25 mouse cellular contexts compared by ENCODE assay signal in the genomic region with DNA sequence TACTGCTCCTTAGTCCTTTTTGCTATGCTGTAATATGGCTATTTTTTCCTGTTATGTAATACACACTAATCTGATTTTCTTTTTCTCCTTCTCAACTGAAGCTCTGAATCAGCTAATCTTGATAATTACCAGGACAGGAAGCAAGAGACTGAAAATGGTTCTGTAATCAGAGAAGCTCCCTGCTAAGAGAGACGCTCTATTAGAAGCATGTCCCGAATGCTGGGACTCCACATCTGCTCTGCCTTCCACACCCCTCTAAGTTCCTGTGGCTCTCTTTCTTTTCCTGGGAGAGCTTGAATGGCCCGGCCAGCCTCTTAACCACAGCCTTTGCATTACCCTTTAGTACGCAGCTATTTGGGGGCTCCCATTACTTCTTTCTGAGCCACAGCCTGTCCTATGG. TPM values are rescaled to one million over a fixed set of nuclear protein-coding genes. Genes with fewer than 3 reads are reported as not detected.
"Had no signal": no experiment of that assay in that cellular context is flagged by ENCODE, and none has a peak within 500 bp of the region (broad histone marks: within the 10 kb centered on the region; RNA-seq: fewer than 3 reads in every experiment).

No protein-coding gene starts in this region.

- DNase-seq: kidney, adult 11 months; kidney, adult 8-10 months; kidney, postnatal 14 days; kidney, postnatal 4 days; left cerebral cortex, postnatal 4 days; lung, adult 18-20 months; lung, postnatal 10 days; lung, postnatal 4 days; right cerebral cortex, postnatal 25 days; spleen, adult 18-20 months; thymus, adult 2 months; thymus, postnatal 14 days; thymus, postnatal 4 days had no signal

- H3K9ac ChIP-seq: limb, embryonic 12.5 days; limb, embryonic 15.5 days; liver, embryonic 14.5 days; lung, embryonic 15.5 days; midbrain, embryonic 12.5 days; neural tube, embryonic 13.5 days; stomach, embryonic 15.5 days had no signal

- ATAC-seq: midbrain, embryonic 16.5 days had no signal

- H3K36me3 ChIP-seq: limb, embryonic 12.5 days; limb, embryonic 15.5 days; lung, embryonic 15.5 days; midbrain, embryonic 12.5 days; neural tube, embryonic 13.5 days; stomach, embryonic 15.5 days had no signal

- H3K9me3 ChIP-seq: limb, embryonic 12.5 days; limb, embryonic 15.5 days; lung, embryonic 15.5 days; midbrain, embryonic 12.5 days; neural tube, embryonic 13.5 days; stomach, embryonic 15.5 days had no signal

- H3K4me2 ChIP-seq: limb, embryonic 12.5 days; limb, embryonic 15.5 days; liver, embryonic 11.5 days; lung, embryonic 15.5 days; midbrain, embryonic 12.5 days; neural tube, embryonic 13.5 days; stomach, embryonic 15.5 days had no signal

- H3K4me1 ChIP-seq: limb, embryonic 12.5 days; limb, embryonic 15.5 days; lung, embryonic 15.5 days; midbrain, embryonic 12.5 days; stomach, embryonic 15.5 days had no signal

- H3K27ac ChIP-seq: limb, embryonic 12.5 days; limb, embryonic 15.5 days; liver, embryonic 14.5 days; lung, embryonic 15.5 days; midbrain, embryonic 12.5 days; neural tube, embryonic 13.5 days; stomach, embryonic 15.5 days had no signal

- H3K4me3 ChIP-seq: limb, embryonic 12.5 days; limb, embryonic 15.5 days; lung, embryonic 15.5 days; midbrain, embryonic 12.5 days; myocyte; neural tube, embryonic 13.5 days; stomach, embryonic 15.5 days had no signal

- H3K27me3 ChIP-seq: limb, embryonic 12.5 days; limb, embryonic 15.5 days; lung, embryonic 15.5 days; midbrain, embryonic 12.5 days; stomach, embryonic 15.5 days had no signal

RNA-seq across cellular contexts. Expression of a gene that starts 45.8 kb away (rescaled TPM):
- polyA plus RNA-seq: kidney, embryonic 16.5 days; limb, embryonic 12.5 days; limb, embryonic 15.5 days; liver, embryonic 11.5 days; liver, embryonic 14.5 days; lung, embryonic 15.5 days; midbrain, embryonic 12.5 days; midbrain, embryonic 16.5 days; myocyte; neural tube, embryonic 13.5 days; stomach, embryonic 15.5 days; testis, adult 2 months; thymus, adult 2 months had no signal
